Mouse (Mus musculus) cerebellum, adult 2 months (tissue): ENCODE data around the gene Celf1.

Experiments used
- CTCF ChIP-seq: fragments of 200-500 bp; IDR thresholded peaks from 2 replicates; pipeline ENCODE4 v1.5.1; 2011; ENCODE audit warnings: low read depth, mild to moderate bottlenecking, control low read depth, low read length, moderate library complexity, borderline replicate concordance; ENCODE audit not compliant: insufficient read depth
- POLR2A ChIP-seq: fragments of 200-500 bp; IDR thresholded peaks from 2 replicates; pipeline ENCODE4 v1.6.1; 2011; ENCODE audit warnings: low read length, control low read depth, borderline replicate concordance; ENCODE audit not compliant: insufficient read depth

GRCm38 (mm10) chr2:90913671-90914070 is 26.5 kb upstream of the Celf1 start:
- TF ChIP-seq CTCF (no peak), POLR2A (no peak)
